Mouse (Mus musculus): ENCODE results near the gene Mthfsd.

DNA sequence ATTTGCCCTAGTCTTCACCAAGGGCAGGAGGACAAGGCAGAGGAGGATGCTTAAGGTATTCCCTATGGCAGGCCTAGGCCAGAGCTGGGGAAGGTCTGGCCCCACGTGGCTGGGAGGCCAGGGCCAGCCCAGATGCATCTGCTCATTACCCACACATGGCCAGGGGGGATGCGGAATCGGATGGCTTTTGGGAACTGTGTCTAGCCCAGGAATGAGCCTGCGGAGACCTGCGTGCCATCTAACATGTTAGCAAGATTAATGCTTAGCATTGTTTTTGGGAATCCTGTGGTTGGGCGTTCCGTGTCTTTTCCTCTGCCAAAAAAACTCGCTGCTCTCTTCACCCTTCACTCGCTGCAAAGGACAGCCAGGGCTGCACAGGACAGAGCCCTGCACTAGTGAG, 50.1 kb downstream of the Mthfsd start:
- no peak for TF ChIP-seq CTCF (IDR thresholded peaks at IDR 0.05; ENCODE audit: low read depth, low read length)
- no peak for TF ChIP-seq POLR2A (IDR thresholded peaks at IDR 0.05; ENCODE audit: insufficient read depth, low read length)
